Mouse (Mus musculus): Measurements from ENCODE around the gene Prf1.

Gene Prf1

GRCm38 (mm10) chr10:61340247-61340646 lies 42.6 kb downstream of the Prf1 start:
- no peak for DNase-seq (ENCODE audit: low read depth)

GRCm38 (mm10) chr10:61341045-61341444 lies 43.4 kb downstream of the Prf1 start:
- no peak for DNase-seq (ENCODE audit: low read depth)

- DNase-seq (ENCODE audit: low read depth): peak; percentile 52
These were observed 43.9 kb downstream of the Prf1 start for GRCm38 (mm10) chr10:61341557-61341956.

GRCm38 (mm10) chr10:61342750-61343149 lies 45.1 kb downstream of the Prf1 start:
- no peak for DNase-seq (ENCODE audit: low read depth)

GRCm38 (mm10) chr10:61343950-61344349 lies 46.3 kb downstream of the Prf1 start:
- peak; percentile 64 for DNase-seq (ENCODE audit: low read depth)

- DNase-seq (ENCODE audit: low read depth): no peak
These were observed 47.5 kb downstream of the Prf1 start for GRCm38 (mm10) chr10:61345179-61345578.

- DNase-seq (ENCODE audit: low read depth): no peak
These were observed 48.7 kb downstream of the Prf1 start for GRCm38 (mm10) chr10:61346374-61346773.

GRCm38 (mm10) chr10:61351216-61351615 lies 53.6 kb downstream of the Prf1 start:
- DNase-seq (ENCODE audit: low read depth): no peak
